Comparison of ENCODE assay signal across 15 mouse cellular contexts in genomic region chr17:86523374-86523773, GRCm38 (mm10). TPM values are rescaled to one million over a fixed set of nuclear protein-coding genes. Genes with fewer than 3 reads are reported as not detected.
"Had no signal": no experiment of that assay in that cellular context is flagged by ENCODE, and none has a peak within 500 bp of the region (broad histone marks: within the 10 kb centered on the region; RNA-seq: fewer than 3 reads in every experiment).

No protein-coding gene starts in this region.

- H3K27me3 ChIP-seq: midbrain, embryonic 12.5 days; neural tube, embryonic 13.5 days; stomach, embryonic 15.5 days had no signal

- H3K4me2 ChIP-seq: lung, embryonic 14.5 days; midbrain, embryonic 12.5 days; neural tube, embryonic 13.5 days; stomach, embryonic 15.5 days had no signal

- H3K4me1 ChIP-seq: limb, embryonic 10.5 days; midbrain, embryonic 12.5 days; neural tube, embryonic 13.5 days; stomach, embryonic 15.5 days had no signal

- DNase-seq: lung, embryonic 14.5 days; retina, postnatal 1 day; right cerebral cortex, postnatal 4 days; thymus, adult 2 months; thymus, postnatal 4 days had no signal

- H3K36me3 ChIP-seq: limb, embryonic 10.5 days; midbrain, embryonic 12.5 days; neural tube, embryonic 13.5 days; stomach, embryonic 15.5 days had no signal

- H3K27ac ChIP-seq: left cerebral cortex, adult 2 months; limb, embryonic 10.5 days; midbrain, embryonic 12.5 days; neural tube, embryonic 13.5 days; stomach, embryonic 15.5 days had no signal

- H3K9me3 ChIP-seq: limb, embryonic 10.5 days; midbrain, embryonic 12.5 days; neural tube, embryonic 13.5 days; stomach, embryonic 15.5 days had no signal

- ATAC-seq: midbrain, embryonic 16.5 days had no signal

- H3K4me3 ChIP-seq: left cerebral cortex, adult 2 months; limb, embryonic 10.5 days; midbrain, embryonic 12.5 days; neural tube, embryonic 13.5 days; stomach, embryonic 15.5 days had no signal

- H3K9ac ChIP-seq: lung, embryonic 14.5 days; midbrain, embryonic 12.5 days; neural tube, embryonic 13.5 days; stomach, embryonic 15.5 days had no signal

RNA-seq across cellular contexts. Expression of gene Gm10309, which starts 18.3 kb away (rescaled TPM):
- total RNA-seq: layer of hippocampus, postnatal 25 days; left cerebral cortex, adult 2 months; left cerebral cortex, postnatal 14 days; megakaryocyte-erythroid progenitor cell, adult 5-6 weeks had no signal
- polyA plus RNA-seq: intestine, postnatal 0 days; thymus, adult 2 months had no signal
